In the genomic region with DNA sequence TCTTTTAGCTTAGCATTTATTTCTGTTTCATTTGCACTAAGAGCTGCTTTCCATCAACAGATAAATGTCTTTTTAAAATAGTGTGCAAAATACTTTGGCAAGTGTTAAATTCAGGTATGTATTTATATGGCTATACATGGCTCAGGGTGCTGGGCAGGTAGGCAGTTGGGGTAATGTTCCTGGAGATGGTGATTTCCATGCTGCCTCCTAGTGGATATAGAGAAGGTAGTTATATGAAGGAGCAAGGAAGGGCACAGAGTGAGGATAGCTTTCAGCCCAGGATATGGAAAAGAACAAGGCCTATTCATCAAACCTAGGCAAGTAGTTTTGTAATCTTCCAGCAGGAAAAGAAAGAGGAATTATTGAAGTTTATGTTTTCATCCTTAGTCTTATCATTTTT, we compare ENCODE assay signal across 20 mouse cellular contexts.
DNase-seq lines count a peak whose midpoint lies in the region; ATAC-seq and TF ChIP-seq lines count a peak whose summit lies in the region.
"Had no signal": no experiment of that assay in that cellular context is flagged by ENCODE, and none has a peak within 500 bp of the region (broad histone marks: within the 10 kb centered on the region; RNA-seq: fewer than 3 reads in every experiment).

No protein-coding gene starts in this region.

- no peak for TF ChIP-seq POLR2A in heart, adult 2 months (IDR thresholded peaks at IDR 0.05; ENCODE audit: insufficient read depth, low read depth, low read length)

- no peaks in the 10 kb centered on the region for H3K27me3 ChIP-seq in heart, adult 2 months (ENCODE audit: control insufficient read depth, insufficient read depth, low read length)
- no peaks in the 10 kb centered on the region for H3K27me3 ChIP-seq in liver, postnatal 0 days (ENCODE audit: insufficient read depth, low read length)
- no peaks in the 10 kb centered on the region for H3K27me3 ChIP-seq in liver, embryonic 12.5 days (replicated peaks)
- H3K27me3 ChIP-seq: heart, embryonic 13.5 days; limb, embryonic 12.5 days; lung, embryonic 15.5 days; neural tube, embryonic 15.5 days had no signal

- ATAC-seq in liver, postnatal 0 days, result no peak
- ATAC-seq in liver, embryonic 12.5 days, result no peak
- ATAC-seq: forebrain, embryonic 16.5 days; intestine, embryonic 16.5 days had no signal

- no peaks in the 10 kb centered on the region for H3K9me3 ChIP-seq in liver, postnatal 0 days (ENCODE audit: low read length)
- no peaks in the 10 kb centered on the region for H3K9me3 ChIP-seq in liver, embryonic 12.5 days (replicated peaks)
- H3K9me3 ChIP-seq: embryonic facial prominence, embryonic 10.5 days; lung, embryonic 15.5 days; neural tube, embryonic 15.5 days had no signal

- no peak overlapping the region for H3K27ac ChIP-seq in heart, adult 2 months
- H3K27ac ChIP-seq in liver, postnatal 0 days (ENCODE audit: low read depth), result no peak overlapping the region
- H3K27ac ChIP-seq in liver, embryonic 12.5 days, result no peak overlapping the region
- H3K27ac ChIP-seq: embryonic facial prominence, embryonic 10.5 days; heart, embryonic 13.5 days; limb, embryonic 12.5 days; lung, embryonic 15.5 days; neural tube, embryonic 15.5 days had no signal

- intact Hi-C loops in heart, adult 2 months (cut with DNase I), result loop anchor here (2.0 to 10.0 kb wide), 2 partner anchors 559 to 715 kb away; no protein-coding TSS in a partner anchor

- H3K9ac ChIP-seq in heart, adult 2 months (ENCODE audit: low read depth, low read length), result no peak overlapping the region
- no peak overlapping the region for H3K9ac ChIP-seq in liver, postnatal 0 days (replicated peaks)
- no peak overlapping the region for H3K9ac ChIP-seq in liver, embryonic 12.5 days
- H3K9ac ChIP-seq: heart, embryonic 13.5 days; limb, embryonic 12.5 days; lung, embryonic 15.5 days; neural tube, embryonic 15.5 days had no signal

- H3K4me1 ChIP-seq in heart, adult 2 months (ENCODE audit: control insufficient read depth, insufficient read depth, low read length), result no peaks in the 10 kb centered on the region
- no peaks in the 10 kb centered on the region for H3K4me1 ChIP-seq in liver, postnatal 0 days (ENCODE audit: insufficient read depth)
- no peaks in the 10 kb centered on the region for H3K4me1 ChIP-seq in liver, embryonic 12.5 days
- H3K4me1 ChIP-seq: heart, embryonic 13.5 days; limb, embryonic 12.5 days; lung, embryonic 15.5 days; neural tube, embryonic 15.5 days had no signal

- no peaks in the 10 kb centered on the region for H3K36me3 ChIP-seq in heart, adult 2 months (ENCODE audit: control insufficient read depth, insufficient read depth, low read length)
- no peaks in the 10 kb centered on the region for H3K36me3 ChIP-seq in liver, postnatal 0 days (replicated peaks; ENCODE audit: insufficient read depth, low read length)
- no peaks in the 10 kb centered on the region for H3K36me3 ChIP-seq in liver, embryonic 12.5 days
- H3K36me3 ChIP-seq: embryonic facial prominence, embryonic 10.5 days; heart, embryonic 13.5 days; limb, embryonic 12.5 days; lung, embryonic 15.5 days; neural tube, embryonic 15.5 days had no signal

- H3K4me2 ChIP-seq in liver, postnatal 0 days (ENCODE audit: low read depth, low read length), result no peak overlapping the region
- H3K4me2 ChIP-seq in liver, embryonic 12.5 days, result no peak overlapping the region
- H3K4me2 ChIP-seq: heart, embryonic 13.5 days; limb, embryonic 12.5 days; lung, embryonic 15.5 days; neural tube, embryonic 15.5 days had no signal

- TF ChIP-seq EP300 in heart, adult 2 months (IDR thresholded peaks at IDR 0.05; ENCODE audit: insufficient read depth, low read depth, low read length), result no peak
- TF ChIP-seq EP300 in liver, postnatal 0 days (IDR thresholded peaks at IDR 0.05; ENCODE audit: low read depth), result no peak

- TF ChIP-seq CTCF in heart, adult 2 months (IDR thresholded peaks at IDR 0.05), result peak; percentile 66
- peak; percentile 29; the same call in 1 of the 2 replicates for TF ChIP-seq CTCF in liver, postnatal 0 days (IDR thresholded peaks at IDR 0.05; ENCODE audit: low read depth)

- no peak overlapping the region for H3K4me3 ChIP-seq in heart, adult 2 months
- H3K4me3 ChIP-seq in liver, postnatal 0 days (ENCODE audit: low read depth, low read length), result no peak overlapping the region
- H3K4me3 ChIP-seq in liver, embryonic 12.5 days, result no peak overlapping the region
- H3K4me3 ChIP-seq: embryonic facial prominence, embryonic 10.5 days; erythroblast, embryonic 14.5 days; heart, embryonic 13.5 days; limb, embryonic 12.5 days; lung, embryonic 15.5 days; neural tube, embryonic 15.5 days had no signal

- DNase-seq in heart, adult 2 months, result no peak
- DNase-seq in heart, adult 8-10 months (ENCODE audit: low spot score), result no peak
- DNase-seq in liver, postnatal 0 days, result no peak
- peak; percentile 23 for DNase-seq in R1 (ENCODE audit: low read depth, low spot score)
- peak; percentile 3 for DNase-seq in naive thymus-derived CD4-positive, alpha-beta T cell, adult 2 months (ENCODE audit: low read depth)
- DNase-seq in layer of hippocampus, adult 9-11 months, result no peak
- DNase-seq: adrenal gland, adult 8-10 months; cerebellum, adult 9-11 months; gastrocnemius, postnatal 36 days; kidney, postnatal 25 days; layer of hippocampus, postnatal 36 days had no signal

- no peaks in the 10 kb centered on the region for H3K79me2 ChIP-seq in heart, adult 2 months (replicated peaks; ENCODE audit: control insufficient read depth, insufficient read depth, low read length)

Comparison
In these comparisons a context has a peak if more than half of its experiments do, and no peak if none do; other contexts are left out.
1. DNase-seq: peak in R1 (single experiment) and naive thymus-derived CD4-positive, alpha-beta T cell, adult 2 months (single experiment); none in heart, adult 2 months (0 of 2), heart, adult 8-10 months (single experiment), liver, postnatal 0 days (single experiment) and layer of hippocampus, adult 9-11 months (single experiment).